Mouse (Mus musculus) stomach, postnatal 0 days (tissue): ENCODE measurements around the gene Zpbp2.

Experiments
- CTCF ChIP-seq: IDR thresholded peaks from 2 replicates; pipeline ENCODE4 v1.5.1; 2016; ENCODE audit warnings: antibody characterized with exemption, low read depth, mild to moderate bottlenecking, moderate library complexity
- EP300 ChIP-seq: optimal IDR thresholded peaks from 2 replicates; pipeline ENCODE3; 2016; ENCODE audit warnings: antibody characterized with exemption

GRCm38 (mm10) chr11:98509434-98509833 is 41.5 kb upstream of the Zpbp2 start:
- no peak for TF ChIP-seq CTCF
- TF ChIP-seq EP300 = no peak
